8 mouse cellular contexts compared by ENCODE assay signal in genomic region chr19:6921647-6922567, GRCm38 (mm10). TPM values are rescaled to one million over a fixed set of nuclear protein-coding genes. Genes with fewer than 3 reads are reported as not detected.
DNase-seq lines count a peak whose midpoint lies in the region; ATAC-seq and TF ChIP-seq lines count a peak whose summit lies in the region.

Gene Esrra (minus strand): TSS chr19:6921813.

- peak; percentile 92 for ATAC-seq in G1E (ENCODE audit: extremely low read depth, insufficient number of reproducible peaks, low FRiP score, poor library complexity, severe bottlenecking)
- ATAC-seq in forebrain, embryonic 16.5 days: peak; percentile 97
- peak; percentile 94 for ATAC-seq in lung, embryonic 14.5 days (ENCODE audit: insufficient read depth)

- H3K36me3 ChIP-seq in G1E (replicated peaks): peaks cover 34% of the 10 kb centered on the region
- H3K36me3 ChIP-seq in forebrain, embryonic 16.5 days (ENCODE audit: control insufficient read depth, insufficient read depth): 0 out of 2 replicates have a peak, but pooled peaks cover 2% of the 10 kb centered on the region
- 0 out of 2 replicates have a peak, but pooled peaks cover 2% of the 10 kb centered on the region for H3K36me3 ChIP-seq in lung, embryonic 14.5 days (ENCODE audit: insufficient read depth)
- H3K36me3 ChIP-seq in thymus, adult 2 months (ENCODE audit: control insufficient read depth, insufficient read depth, low read length): no peaks in the 10 kb centered on the region

- peak within 1 kb of the TSS; percentile 91 for H3K4me2 ChIP-seq in forebrain, embryonic 16.5 days (ENCODE audit: low read length)
- peak within 1 kb of the TSS; percentile 80 for H3K4me2 ChIP-seq in lung, embryonic 14.5 days

- peaks cover 47% of the 10 kb centered on the region for H3K4me1 ChIP-seq in G1E (ENCODE audit: insufficient read depth, low read depth, low read length)
- H3K4me1 ChIP-seq in forebrain, embryonic 16.5 days (replicated peaks; ENCODE audit: control insufficient read depth, insufficient read depth, low read length): peaks cover 24% of the 10 kb centered on the region
- no peaks in the 10 kb centered on the region for H3K4me1 ChIP-seq in lung, embryonic 14.5 days (ENCODE audit: insufficient read depth)
- peaks cover 40% of the 10 kb centered on the region for H3K4me1 ChIP-seq in olfactory bulb, adult 2 months (ENCODE audit: control insufficient read depth, insufficient read depth, low read length)
- peaks cover 30% of the 10 kb centered on the region for H3K4me1 ChIP-seq in thymus, adult 2 months (replicated peaks; ENCODE audit: control insufficient read depth, insufficient read depth, low read length)

- intact Hi-C loops in heart, postnatal 36 days (cut with DNase I): loop anchor here (10.0 kb wide), 1 partner anchor 273 kb away; no protein-coding TSS in a partner anchor

- H3K27ac ChIP-seq in forebrain, embryonic 16.5 days (ENCODE audit: low read length): peak within 1 kb of the TSS; percentile 76
- peak within 1 kb of the TSS; percentile 97 for H3K27ac ChIP-seq in layer of hippocampus, adult 2 months
- peak within 1 kb of the TSS; percentile 76 for H3K27ac ChIP-seq in lung, embryonic 14.5 days (ENCODE audit: low read depth)
- H3K27ac ChIP-seq in olfactory bulb, adult 2 months (ENCODE audit: insufficient read depth, low read depth, low read length): peak within 1 kb of the TSS; percentile 99
- H3K27ac ChIP-seq in thymus, adult 2 months (ENCODE audit: control insufficient read depth, insufficient read depth, low read length): no peak within 1 kb of the TSS

- peak; percentile 91 for TF ChIP-seq POLR2A in olfactory bulb, adult 2 months (IDR thresholded peaks at IDR 0.05; ENCODE audit: insufficient read depth, low read depth, low read length)
- peak; percentile 86 for TF ChIP-seq POLR2A in thymus, adult 2 months (IDR thresholded peaks at IDR 0.05; ENCODE audit: control insufficient read depth, extremely low read depth, insufficient read depth, low read length, poor library complexity)

- peak within 1 kb of the TSS; percentile 76 for H3K4me3 ChIP-seq in G1E (ENCODE audit: low read depth, low read length)
- H3K4me3 ChIP-seq in forebrain, embryonic 16.5 days (replicated peaks; ENCODE audit: low read length): peak within 1 kb of the TSS; percentile 70
- peak within 1 kb of the TSS; percentile 84 for H3K4me3 ChIP-seq in layer of hippocampus, adult 2 months
- peak within 1 kb of the TSS; percentile 66 for H3K4me3 ChIP-seq in lung, embryonic 14.5 days (ENCODE audit: low read depth, low read length)
- H3K4me3 ChIP-seq in olfactory bulb, adult 2 months (ENCODE audit: insufficient read depth, low read depth, low read length): peak within 1 kb of the TSS; percentile 81
- peak within 1 kb of the TSS; percentile 55 for H3K4me3 ChIP-seq in thymus, adult 2 months (ENCODE audit: control insufficient read depth, insufficient read depth, low read length)

- no peak for TF ChIP-seq CTCF in G1E (IDR thresholded peaks at IDR 0.05; ENCODE audit: low read depth, low read length)
- TF ChIP-seq CTCF in layer of hippocampus, adult 2 months (conservative IDR thresholded peaks at IDR 0.05): no peak
- no peak for TF ChIP-seq CTCF in lung, embryonic 14.5 days (IDR thresholded peaks at IDR 0.05; ENCODE audit: low read depth)
- 0 out of 2 replicates have a peak, but pooled peaks have one; percentile 4 for TF ChIP-seq CTCF in olfactory bulb, adult 2 months (IDR thresholded peaks at IDR 0.05; ENCODE audit: insufficient read depth, low read depth, low read length)
- peak; percentile 74 for TF ChIP-seq CTCF in thymus, adult 2 months (IDR thresholded peaks at IDR 0.05; ENCODE audit: borderline replicate concordance, control insufficient read depth, extremely low read depth, insufficient read depth, low read length, poor library complexity)

- WGBS in forebrain, embryonic 16.5 days: under 1% methylated on average over 61 of the region's 66 CpGs
- under 1% methylated on average over 57 of the region's 66 CpGs for WGBS in lung, embryonic 14.5 days
- under 1% methylated on average over 66 of the region's 66 CpGs for WGBS in olfactory bulb, adult 2 months
- WGBS in thymus, adult 2 months: under 1% methylated on average over 65 of the region's 66 CpGs

- peak; percentile 92 for DNase-seq in G1E (ENCODE audit: low spot score)
- DNase-seq in cerebellum, adult 18-20 months: peak; percentile 100
- DNase-seq in heart, postnatal 36 days: peak; percentile 99 to 100
- peak; percentile 99 to 100 for DNase-seq in layer of hippocampus, adult 2 months (ENCODE audit: low spot score in 2 of 2)
- DNase-seq in lung, embryonic 14.5 days: peak; percentile 100
- peak; percentile 100 for DNase-seq in thymus, adult 2 months

- peak within 1 kb of the TSS; percentile 84 for H3K9ac ChIP-seq in forebrain, embryonic 16.5 days (replicated peaks; ENCODE audit: low read depth, low read length)
- peak within 1 kb of the TSS; percentile 70 for H3K9ac ChIP-seq in lung, embryonic 14.5 days

- H3K27me3 ChIP-seq in G1E (ENCODE audit: insufficient read depth, low read length): peaks cover 21% of the 10 kb centered on the region
- peaks cover 42% of the 10 kb centered on the region for H3K27me3 ChIP-seq in forebrain, embryonic 16.5 days (replicated peaks; ENCODE audit: control insufficient read depth, insufficient read depth, low read length)
- peaks cover 42% of the 10 kb centered on the region for H3K27me3 ChIP-seq in lung, embryonic 14.5 days (ENCODE audit: insufficient read depth, low read length)
- H3K27me3 ChIP-seq in thymus, adult 2 months (ENCODE audit: control insufficient read depth, insufficient read depth, low read length): peaks cover 16% of the 10 kb centered on the region; the same call in 1 of the 2 replicates

- H3K9me3 ChIP-seq in G1E (replicated peaks): no peaks in the 10 kb centered on the region
- no peaks in the 10 kb centered on the region for H3K9me3 ChIP-seq in forebrain, embryonic 16.5 days (ENCODE audit: control insufficient read depth, low read length)
- no peaks in the 10 kb centered on the region for H3K9me3 ChIP-seq in lung, embryonic 14.5 days (ENCODE audit: low read depth, low read length)

RNA-seq across cellular contexts. Expression of gene Esrra, which starts in this region (rescaled TPM):
- total RNA-seq in G1E (2014; fragmentation: Nextera tagmentation) (10.0 and 17.9 TPM in 2 replicates), G1E (2017) (21.1 and 25.6 TPM in 2 replicates)
- 42.6 and 46.9 TPM in 2 replicates for polyA plus RNA-seq in G1E (2012)
- 16.1 and 18.8 TPM in 2 replicates for polyA plus RNA-seq in forebrain, embryonic 16.5 days (2015; fragmentation: Nextera tagmentation; extraction: Ambion mirVana)
- 100 to 1,000 TPM; 146 to 154 TPM for total RNA-seq in heart, postnatal 36 days (2021)
- 10 to 100 TPM; 56.9 to 63.4 TPM for total RNA-seq in layer of hippocampus, adult 2 months (2021)
- 3.1 and 4.2 TPM in 2 replicates for polyA plus RNA-seq in lung, embryonic 14.5 days (2014; fragmentation: Nextera tagmentation; extraction: Ambion mirVana)
- polyA plus RNA-seq in olfactory bulb, adult 2 months (2012; ENCODE audit: insufficient read depth, insufficient read length, low replicate concordance, missing spikeins): not detected in 2 replicates
- 67.9 and 77.4 TPM in 2 replicates for polyA plus RNA-seq in thymus, adult 2 months (2012; rRNA removed)

Comparison
In these comparisons a context has a peak if more than half of its experiments do, and no peak if none do; other contexts are left out.
1. CTCF ChIP-seq: peak in olfactory bulb, adult 2 months (single experiment) and thymus, adult 2 months (single experiment); none in G1E (single experiment), layer of hippocampus, adult 2 months (single experiment) and lung, embryonic 14.5 days (single experiment).
2. Peak in every context shown above with its lines, with median percentiles within 50 percentile points of each other: ATAC-seq, DNase-seq and H3K4me3 ChIP-seq.